12 mouse cellular contexts compared by ENCODE assay signal in genomic region chr12:11456632-11457031, GRCm38 (mm10). TPM values are rescaled to one million over a fixed set of nuclear protein-coding genes. Genes with fewer than 3 reads are reported as not detected.
A peak's percentile ranks its signal among the peaks of the same experiment; 100 is the strongest.
DNase-seq lines count a peak whose midpoint lies in the region; ATAC-seq lines count a peak whose summit lies in the region.
"Had no signal": no experiment of that assay in that cellular context is flagged by ENCODE, and none has a peak within 500 bp of the region (broad histone marks: within the 10 kb centered on the region; RNA-seq: fewer than 3 reads in every experiment).

No protein-coding gene starts in this region.

- H3K4me1 ChIP-seq in heart, embryonic 13.5 days, result 0 out of 2 replicates have a peak, but pooled peaks cover 5% of the 10 kb centered on the region
- peaks cover 4% of the 10 kb centered on the region for H3K4me1 ChIP-seq in lung, embryonic 16.5 days (replicated peaks; ENCODE audit: control insufficient read depth, insufficient read depth, low read length)
- H3K4me1 ChIP-seq in intestine, embryonic 15.5 days (replicated peaks), result no peaks in the 10 kb centered on the region
- H3K4me1 ChIP-seq in stomach, embryonic 15.5 days, result peaks cover 4% of the 10 kb centered on the region; the same call in 1 of the 2 replicates

- H3K27me3 ChIP-seq in heart, embryonic 13.5 days (replicated peaks), result peaks cover 4% of the 10 kb centered on the region; the same call in 1 of the 2 replicates
- H3K27me3 ChIP-seq in lung, embryonic 16.5 days (ENCODE audit: control insufficient read depth, insufficient read depth, low read depth, low read length), result peaks cover 6% of the 10 kb centered on the region; the same call in 1 of the 2 replicates
- no peaks in the 10 kb centered on the region; the same call in 1 of the 2 replicates for H3K27me3 ChIP-seq in intestine, embryonic 15.5 days (replicated peaks)
- H3K27me3 ChIP-seq in stomach, embryonic 15.5 days (replicated peaks), result no peaks in the 10 kb centered on the region

- H3K36me3 ChIP-seq in heart, embryonic 13.5 days, result no peaks in the 10 kb centered on the region
- H3K36me3 ChIP-seq in lung, embryonic 16.5 days (ENCODE audit: control insufficient read depth, insufficient read depth, low read length), result no peaks in the 10 kb centered on the region
- H3K36me3 ChIP-seq in intestine, embryonic 15.5 days, result no peaks in the 10 kb centered on the region
- H3K36me3 ChIP-seq in stomach, embryonic 15.5 days, result no peaks in the 10 kb centered on the region

- peak overlapping the region; percentile 69 for H3K4me3 ChIP-seq in heart, embryonic 13.5 days
- H3K4me3 ChIP-seq in lung, embryonic 16.5 days (ENCODE audit: low read length), result no peak overlapping the region; the same call in 1 of the 2 replicates
- no peak overlapping the region for H3K4me3 ChIP-seq in intestine, embryonic 15.5 days (replicated peaks)
- H3K4me3 ChIP-seq in stomach, embryonic 15.5 days (replicated peaks), result no peak overlapping the region

- no peak for DNase-seq in heart, adult 18-20 months
- DNase-seq in lung, postnatal 4 days, result no peak
- DNase-seq in natural killer cell, adult 2 months (ENCODE audit: low spot score in 2 of 2), result no peak
- DNase-seq: layer of hippocampus, postnatal 36 days; thymus, adult 2 months had no signal

- WGBS in heart, embryonic 13.5 days, result 77% methylated on average over 4 of the region's 4 CpGs
- 66% methylated on average over 4 of the region's 4 CpGs for WGBS in lung, embryonic 16.5 days
- WGBS in intestine, embryonic 15.5 days, result 80% methylated on average over 4 of the region's 4 CpGs
- WGBS in stomach, embryonic 15.5 days, result 77% methylated on average over 4 of the region's 4 CpGs

- H3K4me2 ChIP-seq in heart, embryonic 13.5 days, result peak overlapping the region; percentile 98
- H3K4me2 ChIP-seq in lung, embryonic 16.5 days (ENCODE audit: low read depth, low read length), result peak overlapping the region; percentile 97
- peak overlapping the region; percentile 98 for H3K4me2 ChIP-seq in intestine, embryonic 15.5 days (replicated peaks)
- peak overlapping the region; percentile 98 for H3K4me2 ChIP-seq in stomach, embryonic 15.5 days

- H3K9ac ChIP-seq in heart, embryonic 13.5 days, result no peak overlapping the region
- no peak overlapping the region for H3K9ac ChIP-seq in lung, embryonic 16.5 days (ENCODE audit: low read length)
- no peak overlapping the region for H3K9ac ChIP-seq in intestine, embryonic 15.5 days
- no peak overlapping the region for H3K9ac ChIP-seq in stomach, embryonic 15.5 days

- no peak for ATAC-seq in heart, embryonic 13.5 days (ENCODE audit: extremely low read depth, insufficient number of reproducible peaks, low FRiP score, low TSS enrichment)
- ATAC-seq in lung, embryonic 16.5 days (ENCODE audit: low read depth), result no peak
- ATAC-seq in intestine, embryonic 15.5 days, result no peak
- no peak for ATAC-seq in stomach, embryonic 15.5 days (ENCODE audit: insufficient read depth, low FRiP score, low read depth)
- ATAC-seq in erythroid progenitor cell, adult 5-6 weeks (replicated peaks; ENCODE audit: low FRiP score, poor library complexity, severe bottlenecking), result no peak

- H3K27ac ChIP-seq in heart, embryonic 13.5 days (replicated peaks), result no peak overlapping the region
- no peak overlapping the region for H3K27ac ChIP-seq in lung, embryonic 16.5 days (ENCODE audit: low read length)
- no peak overlapping the region for H3K27ac ChIP-seq in intestine, embryonic 15.5 days
- no peak overlapping the region for H3K27ac ChIP-seq in stomach, embryonic 15.5 days

- H3K9me3 ChIP-seq in heart, embryonic 13.5 days, result no peaks in the 10 kb centered on the region
- no peaks in the 10 kb centered on the region for H3K9me3 ChIP-seq in lung, embryonic 16.5 days (ENCODE audit: control insufficient read depth, low read length)
- no peaks in the 10 kb centered on the region for H3K9me3 ChIP-seq in intestine, embryonic 15.5 days
- H3K9me3 ChIP-seq in stomach, embryonic 15.5 days, result no peaks in the 10 kb centered on the region

RNA-seq across cellular contexts. Expression of gene Rad51ap2, which starts 0.8 kb away (rescaled TPM):
- 0.21 and 0.28 TPM in 2 replicates for polyA plus RNA-seq in heart, embryonic 13.5 days (2015; fragmentation: Nextera tagmentation; extraction: Ambion mirVana)
- not detected for total RNA-seq in heart, adult 18-20 months (2021)
- polyA plus RNA-seq in lung, embryonic 16.5 days (2015; fragmentation: Nextera tagmentation; extraction: Ambion mirVana), result 0.54 and 0.65 TPM in 2 replicates
- 0.08 and 0.28 TPM in 2 replicates for polyA plus RNA-seq in intestine, embryonic 15.5 days (2015; fragmentation: Nextera tagmentation; extraction: Ambion mirVana)
- polyA plus RNA-seq in stomach, embryonic 15.5 days (2015; fragmentation: Nextera tagmentation; extraction: Ambion mirVana), result 0.26 and 0.34 TPM in 2 replicates
- total RNA-seq in erythroid progenitor cell, adult 5-6 weeks (2015; ENCODE audit: low replicate concordance), result not detected in 2 replicates
- not detected in 2 replicates for total RNA-seq in erythroid progenitor cell, adult 5-6 weeks (2017; ENCODE audit: low replicate concordance)
- total RNA-seq: granulocyte monocyte progenitor cell, adult 5-6 weeks; megakaryocyte, adult 5-6 weeks had no signal
- polyA plus RNA-seq: thymus, adult 2 months had no signal

RNA-seq across cellular contexts. Expression of gene Vsnl1, which starts 20.2 kb away (rescaled TPM):
- 10.4 and 10.7 TPM in 2 replicates for polyA plus RNA-seq in heart, embryonic 13.5 days (2015; fragmentation: Nextera tagmentation; extraction: Ambion mirVana)
- under 1 TPM; 0.40 to 0.62 TPM for total RNA-seq in heart, adult 18-20 months (2021)
- polyA plus RNA-seq in lung, embryonic 16.5 days (2015; fragmentation: Nextera tagmentation; extraction: Ambion mirVana), result 5.5 and 7.1 TPM in 2 replicates
- 0.44 and 0.62 TPM in 2 replicates for polyA plus RNA-seq in intestine, embryonic 15.5 days (2015; fragmentation: Nextera tagmentation; extraction: Ambion mirVana)
- polyA plus RNA-seq in stomach, embryonic 15.5 days (2015; fragmentation: Nextera tagmentation; extraction: Ambion mirVana), result 0.88 and 0.92 TPM in 2 replicates
- total RNA-seq in erythroid progenitor cell, adult 5-6 weeks (2015; ENCODE audit: low replicate concordance), result not detected in 2 replicates
- not detected in 2 replicates for total RNA-seq in erythroid progenitor cell, adult 5-6 weeks (2017; ENCODE audit: low replicate concordance)
- total RNA-seq: granulocyte monocyte progenitor cell, adult 5-6 weeks; megakaryocyte, adult 5-6 weeks had no signal
